Mouse (Mus musculus): ENCODE results near the gene Akap8l.

GRCm38 (mm10) chr17:32277201-32277600 is 73.2 kb downstream of the Akap8l start:
- TF ChIP-seq CTCF (IDR thresholded peaks at IDR 0.05; ENCODE audit: borderline replicate concordance, extremely low read depth, insufficient read depth, insufficient read length) (no peak), POLR2A (IDR thresholded peaks at IDR 0.05; ENCODE audit: borderline replicate concordance, extremely low read depth, insufficient read depth, insufficient read length, poor library complexity, severe bottlenecking) (no peak)
